Mouse (Mus musculus) heart, adult 2 months (tissue): ENCODE measurements at regions not wholly inside any gene's neighbourhood (a gene's known extent, or its start where the extent isn't known, plus 50 kb on each side); places are given as distances from the start of the nearest gene placed in this dataset.
A peak's percentile ranks its signal among the peaks of the same experiment; 100 is the strongest.

Source experiments
- DNase-seq, 2 experiments: peaks; one replicate each; pipeline ENCODE4 v3.0.0; 2021
- H3K27ac ChIP-seq: fragments of 200-600 bp; 2 replicates; pipeline ENCODE4 v1.8.1; 2022
- H3K27me3 ChIP-seq: fragments of 200-500 bp; 2 replicates; pipeline ENCODE4 v1.6.1; 2012; ENCODE audit warnings: mild to moderate bottlenecking, low read length, inconsistent platforms, mixed read lengths; ENCODE audit not compliant: control insufficient read depth, insufficient read depth
- H3K36me3 ChIP-seq: fragments of 200-500 bp; 2 replicates; pipeline ENCODE4 v1.6.1; 2012; ENCODE audit warnings: low read length, inconsistent platforms; ENCODE audit not compliant: control insufficient read depth, insufficient read depth
- H3K4me1 ChIP-seq: fragments of 200-500 bp; 2 replicates; pipeline ENCODE4 v1.6.1; 2011; ENCODE audit warnings: low read length; ENCODE audit not compliant: control insufficient read depth, insufficient read depth
- H3K4me3 ChIP-seq: fragments of 200-600 bp; 2 replicates; pipeline ENCODE4 v1.8.1; 2022
- H3K79me2 ChIP-seq: fragments of 200-500 bp; replicated peaks from 2 replicates; pipeline ENCODE4 v1.6.1; 2012; ENCODE audit warnings: mild to moderate bottlenecking, inconsistent platforms, low read length, moderate library complexity, mixed read lengths; ENCODE audit not compliant: control insufficient read depth, insufficient read depth
- H3K9ac ChIP-seq: fragments of 200-500 bp; 2 replicates; pipeline ENCODE4 v1.6.1; 2012; ENCODE audit warnings: low read depth, mild to moderate bottlenecking, control low read depth, inconsistent platforms, low read length, mixed read lengths
- CTCF ChIP-seq: fragments of 200-600 bp; IDR thresholded peaks from 2 replicates; pipeline ENCODE4 v1.8.1; 2022; ENCODE audit warnings: antibody characterized with exemption, mild to moderate bottlenecking, moderate library complexity
- EP300 ChIP-seq: fragments of 200-500 bp; IDR thresholded peaks from 2 replicates; pipeline ENCODE4 v1.6.1; 2011; ENCODE audit warnings: low read depth, low read length, control low read depth; ENCODE audit not compliant: insufficient read depth
- POLR2A ChIP-seq: fragments of 200-500 bp; IDR thresholded peaks from 2 replicates; pipeline ENCODE4 v1.6.1; 2011; ENCODE audit warnings: mild to moderate bottlenecking, low read depth, low read length, control low read depth; ENCODE audit not compliant: insufficient read depth
- WGBS: fragments of 180-500 bp; shearing (Covaris S2); methylation state at CpG from one replicate; pipeline ENCODE4 v1.1.7; 2018; 5-methylcytosine and 5-hydroxymethylcytosine counted together
- intact Hi-C: fragments of 180-260 bp; cut with DNase I; formaldehyde crosslinking; loops from one replicate; pipeline ENCODE4 v1.15.1; 2025

DNA sequence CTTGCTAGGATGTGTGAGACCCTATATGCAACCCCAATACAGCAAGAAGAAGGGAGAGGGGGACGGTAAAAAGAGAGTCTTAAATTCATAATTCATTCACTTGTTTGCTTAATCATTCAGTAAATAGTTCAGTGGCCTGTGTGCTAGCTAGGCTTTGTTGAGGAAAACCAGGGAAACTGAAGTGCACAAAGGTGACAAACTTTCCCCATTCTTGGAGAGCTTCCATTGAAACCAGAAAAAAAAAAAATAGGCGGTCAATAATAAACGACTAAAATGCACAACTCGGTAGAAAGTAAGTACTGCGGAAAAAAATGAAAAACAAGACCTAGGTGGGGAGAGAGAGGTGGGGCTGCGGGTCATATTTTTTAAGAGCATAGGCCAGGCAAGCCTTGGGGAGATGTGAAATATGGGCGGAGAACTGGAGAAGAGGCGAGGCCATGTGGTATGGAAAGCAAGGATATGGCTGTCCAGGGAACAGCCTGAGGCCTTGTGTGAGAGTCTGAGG is 72.3 kb upstream of the Hes1 start:
- Histone ChIP-seq H3K27me3 (no peaks in the 10 kb centered on the region), H3K79me2 (no peaks in the 10 kb centered on the region), H3K27ac (no peak overlapping the region), H3K9ac (no peak overlapping the region), H3K36me3 (no peaks in the 10 kb centered on the region), H3K4me3 (no peak overlapping the region), H3K4me1 (peaks cover 8% of the 10 kb centered on the region)
- WGBS = 88% methylated on average over 8 of the region's 8 CpGs
- DNase-seq = no peak
- intact Hi-C loops = no loop called here
- TF ChIP-seq POLR2A = no peak
- no peak for TF ChIP-seq EP300
- no peak for TF ChIP-seq CTCF

DNA sequence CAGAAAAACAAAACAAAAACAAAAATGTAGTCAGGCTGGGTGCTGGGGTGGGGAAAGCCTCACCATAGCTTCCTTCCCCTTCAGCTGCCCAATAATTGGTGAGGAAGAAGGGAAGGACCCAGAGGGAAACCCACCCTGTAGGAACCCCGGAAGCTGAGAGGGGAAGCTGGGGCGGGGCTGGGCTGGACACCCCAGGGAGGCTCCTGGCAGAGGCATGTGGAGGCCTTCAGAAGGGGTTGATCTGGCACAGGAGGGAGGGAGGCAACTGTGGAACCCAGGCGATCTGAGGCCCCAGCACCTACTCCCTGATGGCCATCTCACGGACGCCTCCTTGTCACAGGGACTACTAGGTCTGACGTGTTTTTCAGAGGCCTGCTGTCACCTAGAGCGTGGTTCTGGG is 71.1 kb upstream of the Hes1 start:
- 71% methylated on average over 7 of the region's 7 CpGs for WGBS
- H3K79me2 ChIP-seq = no peaks in the 10 kb centered on the region
- no peak overlapping the region for H3K27ac ChIP-seq
- no peak overlapping the region for H3K4me3 ChIP-seq
- H3K36me3 ChIP-seq = no peaks in the 10 kb centered on the region
- TF ChIP-seq CTCF (no peak), EP300 (no peak), POLR2A (no peak)
- peaks cover 12% of the 10 kb centered on the region for H3K4me1 ChIP-seq
- no peaks in the 10 kb centered on the region for H3K27me3 ChIP-seq
- H3K9ac ChIP-seq = no peak overlapping the region
- intact Hi-C loops = no loop called here
- DNase-seq = peak in 1 of 2 experiments; percentile 41

DNA sequence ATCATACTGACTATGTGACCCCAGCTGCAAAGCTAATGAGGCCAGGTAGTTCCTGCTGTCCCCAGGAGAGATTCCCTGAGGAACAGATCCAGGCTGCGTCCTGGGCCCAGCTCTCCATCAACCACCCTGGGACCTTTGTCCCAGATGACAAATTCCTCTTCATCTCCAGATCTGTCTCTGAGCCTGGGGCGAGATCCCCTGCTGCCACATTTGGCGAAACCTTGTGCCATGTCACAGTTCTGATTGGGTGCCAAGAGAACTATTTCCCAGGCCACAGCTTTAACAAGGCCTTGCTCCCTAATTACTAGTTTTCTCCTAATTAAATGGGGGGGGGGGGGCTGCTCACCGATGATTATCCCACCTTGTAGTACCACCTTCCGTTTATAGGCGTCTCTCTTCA is 70.6 kb upstream of the Hes1 start:
- no peak overlapping the region for H3K27ac ChIP-seq
- WGBS = 86% methylated on average over 6 of the region's 6 CpGs
- H3K4me1 ChIP-seq = peaks cover 12% of the 10 kb centered on the region
- intact Hi-C loops = no loop called here
- no peaks in the 10 kb centered on the region for H3K79me2 ChIP-seq
- H3K36me3 ChIP-seq = no peaks in the 10 kb centered on the region
- no peak overlapping the region for H3K4me3 ChIP-seq
- no peak for TF ChIP-seq CTCF
- no peak for TF ChIP-seq POLR2A
- TF ChIP-seq EP300 = no peak
- no peak for DNase-seq
- H3K9ac ChIP-seq = no peak overlapping the region
- H3K27me3 ChIP-seq = no peaks in the 10 kb centered on the region

DNA sequence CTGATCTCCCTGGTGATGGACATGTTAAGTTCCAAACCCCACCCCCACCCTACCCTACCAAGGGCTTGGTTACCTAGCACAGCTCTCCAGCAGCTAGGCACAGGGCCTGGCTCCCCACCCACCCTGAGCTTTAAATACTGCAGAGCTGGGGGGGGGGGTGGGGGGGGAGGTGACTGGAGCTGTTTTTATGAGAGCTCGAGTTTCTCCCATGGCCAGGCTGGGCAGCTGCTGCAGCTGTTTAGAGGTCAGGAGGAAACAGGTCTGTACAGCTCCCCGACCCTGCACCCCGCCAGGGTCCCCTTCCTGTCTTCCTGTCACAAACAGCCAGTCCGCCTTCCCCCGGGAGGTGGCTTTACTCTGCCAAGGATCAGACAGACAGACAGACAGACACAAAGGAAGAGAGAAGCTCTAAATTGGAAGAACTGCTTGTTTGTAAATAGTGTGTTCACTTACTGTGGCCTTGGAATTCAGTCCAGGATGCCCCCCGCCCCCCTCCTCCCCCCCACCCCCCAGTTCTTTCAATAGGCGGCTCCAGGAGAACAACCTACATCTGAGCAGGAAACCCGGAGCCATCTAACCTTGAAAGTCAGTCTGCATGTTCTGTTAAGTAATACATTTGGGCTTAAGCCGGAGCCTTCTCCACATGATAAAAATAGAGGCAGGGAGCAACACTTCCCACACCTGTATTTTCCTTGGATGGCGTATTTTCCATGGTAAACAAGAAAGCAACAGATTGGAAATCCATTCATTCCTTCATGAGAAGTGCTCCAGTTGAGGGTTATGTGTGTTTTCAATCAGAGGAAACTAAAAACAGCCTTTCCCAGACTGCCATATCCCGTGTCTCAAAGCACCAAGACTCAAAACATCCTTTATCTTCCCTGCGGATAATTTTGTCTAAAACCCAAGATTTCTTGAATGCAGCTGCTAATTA is 67.8 kb upstream of the Hes1 start:
- no peak for TF ChIP-seq EP300
- TF ChIP-seq CTCF = no peak
- TF ChIP-seq POLR2A = no peak
- H3K27ac ChIP-seq = peak overlapping the region; percentile 71
- H3K79me2 ChIP-seq = no peaks in the 10 kb centered on the region
- peak overlapping the region; percentile 65 for H3K9ac ChIP-seq
- H3K4me3 ChIP-seq = no peak overlapping the region
- DNase-seq = peak; percentile 55 to 60
- no peaks in the 10 kb centered on the region for H3K36me3 ChIP-seq
- intact Hi-C loops = loop anchor here (1.0 kb wide), 1 partner anchor 50 kb away; no protein-coding TSS in a partner anchor
- peaks cover 12% of the 10 kb centered on the region for H3K4me1 ChIP-seq
- no peaks in the 10 kb centered on the region for H3K27me3 ChIP-seq
- 16% methylated on average over 12 of the region's 12 CpGs for WGBS

DNA sequence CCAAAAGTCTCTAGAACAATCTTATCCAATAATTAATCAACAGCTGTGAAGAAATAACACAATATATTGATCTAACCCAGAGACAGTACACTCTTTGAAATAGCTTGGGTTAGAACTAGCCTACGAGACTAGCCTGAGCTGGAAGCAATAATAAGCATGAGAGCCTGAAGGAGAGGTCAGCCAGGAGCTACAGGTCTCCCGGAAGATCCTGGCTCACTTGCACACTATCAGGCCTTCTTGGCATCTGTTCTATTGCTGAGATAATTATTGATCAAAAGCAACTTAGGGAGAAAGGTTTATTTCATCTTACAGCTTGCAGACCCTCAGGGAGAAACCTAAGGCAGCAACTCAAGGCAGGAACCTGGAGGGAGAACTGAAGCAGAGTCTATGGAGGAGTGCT is 64.0 kb upstream of the Hes1 start:
- 82% methylated on average over 2 of the region's 2 CpGs for WGBS
- no peaks in the 10 kb centered on the region for H3K27me3 ChIP-seq
- peaks cover 2% of the 10 kb centered on the region for H3K36me3 ChIP-seq
- no peak for DNase-seq
- no peaks in the 10 kb centered on the region for H3K79me2 ChIP-seq
- peaks cover 17% of the 10 kb centered on the region for H3K4me1 ChIP-seq
- no peak overlapping the region for H3K4me3 ChIP-seq
- no peak overlapping the region for H3K27ac ChIP-seq
- no peak for TF ChIP-seq POLR2A
- no peak for TF ChIP-seq CTCF
- TF ChIP-seq EP300 = no peak
- intact Hi-C loops = no loop called here
- no peak overlapping the region for H3K9ac ChIP-seq

DNA sequence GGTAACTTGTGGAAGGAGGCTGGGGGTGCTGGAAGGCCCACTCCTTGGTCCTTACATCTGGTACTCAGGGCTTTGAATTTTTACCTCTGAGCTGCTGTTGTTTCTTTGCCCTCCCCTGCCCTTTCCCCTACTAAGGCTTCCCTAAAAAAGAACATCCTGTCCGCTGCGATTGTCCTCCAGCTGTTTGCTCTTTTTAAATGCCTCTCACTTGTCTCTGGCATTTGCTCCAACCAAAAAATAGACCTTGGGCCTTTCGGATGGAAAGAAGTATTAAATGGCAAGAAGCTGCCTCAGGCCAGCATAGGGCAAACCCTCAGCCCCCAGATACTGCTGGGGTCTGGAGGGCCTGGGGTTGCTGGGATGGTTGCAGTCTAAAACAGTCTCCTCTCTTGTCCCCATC is 59.1 kb upstream of the Hes1 start:
- H3K27me3 ChIP-seq = no peaks in the 10 kb centered on the region
- intact Hi-C loops = loop anchor here (5.0 kb wide), 4 partner anchors 123 to 273 kb away; no protein-coding TSS in a partner anchor
- peak in 1 of 2 experiments; percentile 26 for DNase-seq
- peak overlapping the region; percentile 72 for H3K27ac ChIP-seq
- peaks cover 5% of the 10 kb centered on the region for H3K36me3 ChIP-seq
- H3K9ac ChIP-seq = no peak overlapping the region
- H3K4me1 ChIP-seq = peaks cover 18% of the 10 kb centered on the region
- 8% methylated on average over 3 of the region's 3 CpGs for WGBS
- TF ChIP-seq CTCF (no peak), EP300 (0 out of 2 replicates have a peak, but pooled peaks have one; percentile 17)
- H3K4me3 ChIP-seq = no peak overlapping the region
- no peaks in the 10 kb centered on the region for H3K79me2 ChIP-seq
